Mouse (Mus musculus) lung, adult 2 months (tissue): ENCODE data around the gene Fxyd5.

Source experiments
- CTCF ChIP-seq: fragments of 200-500 bp; IDR thresholded peaks from 2 replicates; pipeline ENCODE4 v1.5.1; 2011; ENCODE audit warnings: mild to moderate bottlenecking, low read length, control low read depth; ENCODE audit not compliant: insufficient read depth
- POLR2A ChIP-seq: fragments of 200-500 bp; IDR thresholded peaks from 2 replicates; pipeline ENCODE4 v1.6.1; 2011; ENCODE audit warnings: low read depth, mild to moderate bottlenecking, control low read depth, low read length, borderline replicate concordance; ENCODE audit errors: extremely low read depth

- TF ChIP-seq POLR2A: no peak
- no peak for TF ChIP-seq CTCF
These were observed 38.3 kb upstream of the Fxyd5 start for GRCm38 (mm10) chr7:31080611-31081010.
